Mouse (Mus musculus) urinary bladder, postnatal 4 days (tissue): ENCODE measurements around the gene Hdac4.

Experiments
- DNase-seq, 2 experiments: peaks; one replicate each; pipeline ENCODE4 v3.0.0; 2021 to 2022; ENCODE audit warnings: low spot score in 2 of 2

The Hdac4 gene

DNA sequence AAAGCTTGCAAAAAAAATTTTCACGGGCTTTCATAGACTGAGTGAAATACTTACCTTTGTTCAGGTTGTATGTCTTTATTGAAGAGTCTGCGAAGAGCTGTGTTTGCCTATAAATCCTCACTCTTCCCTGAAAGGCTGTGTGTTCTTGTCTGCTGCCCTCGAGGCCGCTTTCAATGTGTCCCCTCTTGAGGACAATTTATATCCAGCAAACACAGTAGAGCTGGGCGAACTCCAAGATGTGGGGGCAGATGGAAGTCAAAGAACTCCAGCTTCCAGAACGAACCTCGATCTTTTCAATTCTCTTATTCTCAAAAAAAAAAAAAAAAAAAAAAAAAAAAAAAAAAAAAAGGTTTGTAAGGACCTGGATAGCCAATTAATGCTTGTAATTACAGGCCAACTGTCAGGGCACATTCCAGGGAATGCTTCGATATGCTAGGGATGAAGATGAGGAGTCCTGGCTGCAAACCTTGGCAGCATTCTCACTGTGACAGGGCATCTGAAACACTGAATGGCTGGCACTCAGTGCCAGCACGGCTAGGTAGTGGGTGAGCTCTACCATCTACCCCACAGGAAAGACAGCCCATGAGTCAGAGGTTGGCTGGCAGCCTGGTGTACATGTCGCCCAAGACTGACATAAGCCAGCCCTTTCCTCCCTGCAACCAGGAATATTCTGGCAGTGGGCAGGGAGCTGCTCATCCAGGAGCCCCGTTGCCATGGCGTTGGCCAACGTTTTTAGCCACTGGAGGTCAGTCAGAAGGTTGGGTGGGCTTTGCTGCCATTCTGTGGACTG is at the start of gene Hdac4:
TSS of gene Hdac4 (minus strand) at position 340 of the 790 bp plus-strand sequence.
- DNase-seq: no peak

DNA sequence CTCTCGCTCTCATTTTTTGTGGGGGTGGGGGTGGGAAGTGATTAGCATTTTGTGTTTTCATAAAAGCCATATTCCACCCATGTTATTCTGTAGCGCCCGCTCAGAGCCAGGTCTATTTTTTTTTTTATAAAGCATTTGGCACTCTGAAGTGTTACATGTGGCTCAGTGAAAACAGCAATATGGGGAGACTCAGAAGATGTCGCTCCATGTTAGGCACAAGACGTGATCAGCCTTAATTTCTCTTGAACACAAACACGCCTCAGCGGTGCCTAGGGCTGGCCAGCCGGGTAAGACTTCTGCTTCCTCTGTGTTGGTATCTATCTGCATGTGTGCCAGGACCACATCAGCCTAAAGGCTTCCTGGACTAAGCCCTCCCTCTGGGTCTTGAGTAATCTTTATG is 48.0 kb upstream of the Hdac4 start:
- no peak for DNase-seq

DNA sequence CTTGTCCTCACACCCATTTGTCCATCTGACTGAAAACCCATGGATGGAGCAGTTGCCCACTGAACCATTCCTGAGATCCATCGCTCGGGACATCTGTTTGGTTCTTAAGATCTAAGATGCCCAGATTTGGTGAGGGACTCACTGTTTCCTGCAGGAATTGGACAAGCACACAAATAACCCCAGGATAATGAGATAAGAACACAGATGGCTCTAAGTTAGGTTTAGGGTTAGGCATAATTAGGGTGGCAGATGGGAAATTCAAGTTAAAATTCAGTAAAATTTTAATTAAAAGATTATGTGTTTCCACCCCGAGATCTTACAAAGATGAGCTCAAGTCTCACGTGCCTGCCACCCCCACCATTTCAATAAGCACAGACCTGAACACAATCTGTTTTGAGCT is 44.6 kb upstream of the Hdac4 start:
- no peak for DNase-seq

DNA sequence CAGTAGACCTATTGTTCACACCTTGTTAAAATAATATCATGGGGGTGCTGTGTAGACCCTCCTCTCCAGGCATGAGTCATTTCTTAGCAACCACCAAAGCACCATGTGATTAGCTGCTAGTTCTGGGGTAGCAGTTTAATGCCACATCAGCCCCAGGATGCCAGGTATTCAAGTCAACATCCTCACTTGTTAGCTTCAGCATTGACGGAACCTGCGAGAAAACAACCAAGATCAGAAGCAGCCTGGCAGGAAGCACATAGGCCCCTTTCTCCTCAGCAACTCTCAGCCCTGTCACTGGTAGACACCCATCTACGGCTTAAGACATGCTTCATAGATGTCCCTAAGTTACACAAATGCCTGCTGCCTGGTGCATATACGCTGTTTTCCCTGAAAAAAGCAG is 40.1 kb upstream of the Hdac4 start:
- no peak for DNase-seq

DNA sequence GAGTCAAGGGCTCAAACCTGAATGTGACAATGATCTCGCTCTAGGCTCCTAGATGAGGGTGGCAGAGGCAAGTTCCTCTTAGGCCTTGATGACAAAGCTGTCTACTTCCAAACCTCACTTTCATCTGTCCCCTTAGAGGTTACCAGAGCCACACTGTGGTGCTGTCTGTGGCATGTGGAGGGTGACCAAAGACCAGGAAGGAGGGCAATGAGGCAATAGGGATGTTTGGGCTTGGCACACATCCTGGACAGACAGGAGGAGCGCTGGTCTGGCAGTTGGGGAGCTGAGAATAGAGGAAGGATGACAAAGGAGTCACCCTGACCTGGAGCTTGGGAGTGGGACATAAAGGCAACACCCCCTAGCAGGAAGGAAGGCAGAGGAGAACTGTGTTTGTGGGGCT is 29.8 kb upstream of the Hdac4 start:
- no peak for DNase-seq

DNA sequence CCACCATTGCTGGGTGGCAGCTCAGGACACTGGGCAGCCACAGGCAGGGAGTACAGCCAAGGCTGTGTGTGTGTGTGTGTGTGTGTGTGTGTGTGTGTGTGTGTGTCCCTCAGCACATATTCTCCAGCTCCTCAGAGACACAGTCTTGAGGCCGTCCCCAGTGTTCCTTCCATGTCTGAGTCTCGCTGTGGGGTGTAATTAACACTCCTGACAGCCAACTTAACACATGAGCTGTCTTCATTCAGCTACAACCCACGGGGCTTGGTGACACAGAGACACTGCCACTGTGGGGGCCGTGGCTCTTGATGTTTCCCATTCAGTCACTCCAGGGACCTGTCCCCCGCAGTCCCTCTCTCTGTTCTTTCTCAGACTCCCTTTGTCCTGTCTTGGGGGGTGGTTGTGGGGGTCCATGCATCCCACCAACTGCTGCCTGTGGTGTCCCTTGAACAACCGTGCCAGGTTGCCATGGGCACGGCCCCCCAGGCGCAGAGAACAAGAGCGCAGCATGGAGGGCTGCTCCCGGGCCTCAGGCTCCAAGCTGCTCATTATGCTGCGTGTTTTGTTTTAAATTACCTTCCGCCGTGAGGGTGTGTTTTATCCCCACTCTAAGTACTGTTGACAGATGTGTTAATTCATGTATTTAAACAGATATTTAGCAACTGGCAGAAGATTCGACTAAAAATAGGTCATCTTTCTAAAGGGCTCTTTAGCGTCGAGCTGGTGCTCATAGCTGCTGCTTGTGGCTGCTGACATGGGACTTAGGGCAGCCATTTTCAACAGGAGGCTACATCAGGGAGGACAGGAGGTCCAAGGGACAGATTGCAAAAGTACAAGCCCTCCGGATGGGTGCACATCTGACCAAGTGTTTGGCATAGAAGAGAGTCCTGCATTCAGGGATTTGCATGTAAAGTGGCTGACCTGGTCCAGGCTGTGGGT is 28.7 kb upstream of the Hdac4 start:
- no peak for DNase-seq

DNA sequence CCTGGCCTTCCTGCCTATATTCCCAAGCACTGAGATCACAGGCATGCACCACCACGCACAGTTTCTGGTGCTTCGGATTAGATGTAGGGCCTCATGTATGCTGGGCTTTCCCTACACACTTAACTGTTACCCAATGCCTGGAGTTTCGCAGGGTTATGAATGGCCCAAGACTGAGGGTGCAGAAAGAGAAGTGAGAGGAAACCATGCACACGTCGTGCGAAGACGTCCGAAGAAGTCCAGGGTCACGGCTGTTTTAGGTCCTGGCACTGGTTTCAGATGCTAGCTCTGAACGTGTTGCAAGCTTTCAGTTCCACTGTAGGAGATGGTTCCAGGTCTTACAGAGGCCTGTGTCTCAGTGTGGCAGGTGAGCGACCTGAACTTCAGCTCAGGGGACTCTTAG is 21.2 kb upstream of the Hdac4 start:
- DNase-seq: no peak

DNA sequence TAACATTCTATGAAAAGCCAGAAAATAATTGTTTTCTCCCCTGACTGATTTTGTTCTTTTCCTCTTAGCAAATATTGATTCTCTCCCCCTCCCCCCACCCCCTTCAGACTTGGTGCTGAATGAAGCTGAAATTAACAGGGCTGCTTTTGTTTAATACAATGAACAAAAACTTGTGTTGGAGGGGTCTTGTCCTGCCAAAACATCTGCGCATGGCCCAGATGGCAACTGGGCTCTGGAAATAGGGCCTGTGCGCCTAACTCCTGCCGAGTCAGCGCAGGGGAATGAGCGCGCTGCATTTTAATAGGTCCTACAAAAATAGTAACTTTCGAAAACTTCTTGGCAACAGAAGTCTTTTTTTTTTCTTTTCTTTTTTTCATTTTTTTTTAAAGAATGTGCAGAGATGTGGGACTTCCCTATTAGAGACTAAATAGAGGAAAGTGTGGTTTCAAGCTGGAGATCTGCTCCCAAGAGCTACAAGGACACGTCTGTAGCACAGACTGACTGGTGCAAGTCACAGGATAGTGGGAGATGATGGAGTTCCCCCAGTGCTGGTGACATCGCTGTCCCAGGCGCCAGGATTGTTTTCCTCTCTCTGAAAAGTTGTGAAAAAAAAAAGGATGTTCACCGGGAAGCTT is 20.6 kb upstream of the Hdac4 start:
- DNase-seq: no peak

DNA sequence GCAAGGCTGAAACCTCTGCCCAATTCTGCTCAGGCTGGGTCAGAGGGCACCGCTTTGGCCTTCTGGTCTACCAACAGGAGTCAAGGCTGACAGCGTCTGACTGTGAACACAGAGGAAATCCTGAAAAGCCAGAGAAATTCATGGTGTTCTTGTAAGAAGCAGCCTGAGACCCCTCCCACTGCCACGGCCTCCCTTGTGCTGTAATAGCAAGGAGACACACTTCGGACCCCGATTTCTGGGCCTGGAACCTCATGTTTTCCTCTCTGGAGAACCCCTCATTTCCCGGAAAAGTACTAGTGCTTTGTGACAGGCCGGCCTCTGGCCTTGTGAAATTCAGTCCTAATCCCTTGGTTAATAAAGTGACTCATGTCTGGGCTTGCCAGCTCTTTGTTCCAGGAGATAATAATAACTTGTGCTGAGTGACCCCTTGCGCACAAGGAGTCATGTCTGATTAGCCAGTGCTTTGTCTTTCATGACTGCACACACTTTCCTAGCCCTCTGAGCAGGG is 19.7 kb upstream of the Hdac4 start:
- no peak for DNase-seq

DNA sequence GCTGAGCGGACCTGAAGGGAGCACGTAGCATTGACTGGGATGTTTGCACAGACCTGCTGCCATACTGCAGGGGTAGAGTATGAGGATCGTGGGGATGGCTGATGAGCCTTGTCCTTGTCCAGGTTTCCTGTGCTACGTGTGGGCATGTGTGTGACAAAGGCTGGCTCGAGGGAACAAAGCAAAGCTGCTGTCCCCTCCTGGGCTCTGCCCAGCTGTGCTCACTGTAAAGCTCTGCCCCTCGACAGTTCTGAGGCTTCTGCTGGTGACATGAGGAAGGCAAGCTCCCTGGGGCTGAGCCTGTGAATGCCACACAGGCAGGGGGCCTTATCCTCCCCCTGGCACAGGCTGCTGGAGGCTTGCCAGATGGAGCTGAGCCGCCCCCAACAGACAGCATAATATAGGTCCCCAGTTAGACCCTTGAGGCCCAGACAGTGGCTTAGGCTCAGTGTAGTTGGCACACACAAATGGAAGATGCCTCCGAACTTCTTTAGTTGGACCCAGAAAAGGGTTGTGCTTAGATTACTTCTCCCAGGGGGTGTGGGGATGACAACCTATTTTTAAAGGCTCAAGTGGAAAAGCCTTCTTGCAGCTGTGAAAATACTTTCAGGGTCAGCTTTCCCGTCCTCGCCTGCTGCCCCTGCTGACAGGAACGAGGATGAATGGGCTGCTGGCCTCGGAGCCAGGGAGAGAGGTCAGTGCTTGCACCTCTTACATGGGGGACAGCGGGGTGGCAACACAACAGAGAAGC is 16.7 kb upstream of the Hdac4 start:
- no peak for DNase-seq

DNA sequence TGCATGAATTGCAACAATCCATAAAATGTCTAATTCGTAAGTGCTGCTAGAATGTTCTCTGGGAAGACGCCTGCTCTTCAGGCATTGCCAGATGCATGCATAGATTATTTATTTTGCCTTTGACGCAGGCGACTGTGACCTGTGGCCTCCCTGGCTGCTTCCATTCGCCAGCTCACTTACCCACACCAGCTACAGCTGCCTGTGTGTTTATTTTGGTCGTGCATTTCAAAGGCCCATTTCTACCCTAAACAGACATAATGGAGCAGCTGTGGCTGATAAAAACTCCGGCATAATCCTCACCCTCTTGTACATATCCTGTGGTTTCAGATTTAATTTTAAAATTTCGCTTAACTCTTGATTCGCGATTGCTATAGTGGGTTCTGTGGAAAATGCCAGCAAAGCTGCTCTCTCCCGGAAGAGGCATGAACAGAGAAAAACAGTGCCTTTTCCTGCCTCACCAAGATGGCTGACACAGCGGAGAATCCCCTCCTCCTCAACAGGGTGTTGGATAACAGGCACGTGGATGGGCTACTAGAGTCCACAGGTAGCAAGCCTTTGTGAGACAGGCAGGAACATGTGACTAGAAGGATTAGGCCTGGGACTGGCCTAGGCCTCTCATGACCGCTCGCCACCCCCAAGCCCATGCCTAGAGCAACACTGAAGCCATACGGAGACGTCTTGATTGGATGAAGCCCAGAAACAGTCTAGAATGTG is 7.3 kb upstream of the Hdac4 start:
- no peak for DNase-seq

DNA sequence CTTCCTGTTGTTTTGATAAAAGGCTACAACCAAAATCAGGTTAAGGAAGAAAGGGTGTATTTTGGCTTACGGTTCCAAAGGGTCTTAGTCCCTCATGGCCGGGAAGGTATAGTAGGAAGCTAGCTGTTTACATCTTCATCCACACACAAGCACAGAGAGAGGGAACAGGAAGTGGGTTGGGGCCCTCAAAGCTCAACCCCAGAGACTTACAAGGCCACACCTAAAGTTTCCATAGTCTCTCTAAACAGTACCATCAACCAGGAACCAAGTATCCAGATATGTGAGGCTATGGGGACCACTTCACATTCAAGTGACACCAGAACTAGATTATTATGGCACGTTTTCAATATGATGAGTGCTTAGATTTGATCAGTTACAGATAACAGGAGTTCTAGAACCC is 5.0 kb downstream of the Hdac4 start:
- no peak for DNase-seq

DNA sequence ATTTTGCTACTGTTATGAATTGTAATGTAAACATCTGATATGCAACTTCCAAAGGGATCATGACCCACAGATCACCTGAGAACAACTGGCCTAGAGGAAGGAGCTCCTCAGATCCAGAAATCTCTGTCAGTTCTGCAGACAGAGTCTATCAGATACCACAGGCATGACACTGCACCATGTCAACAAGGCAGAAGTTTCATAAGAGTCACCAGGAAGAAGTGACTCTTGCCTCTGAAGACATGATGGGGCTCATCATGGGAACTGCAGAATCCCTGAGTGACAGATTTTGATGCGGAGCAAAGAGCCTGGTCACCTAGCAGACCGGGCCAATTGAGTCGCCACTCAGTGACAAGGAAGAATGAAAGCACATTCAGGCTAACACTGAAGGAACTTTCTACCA is 8.4 kb downstream of the Hdac4 start:
- DNase-seq: no peak

DNA sequence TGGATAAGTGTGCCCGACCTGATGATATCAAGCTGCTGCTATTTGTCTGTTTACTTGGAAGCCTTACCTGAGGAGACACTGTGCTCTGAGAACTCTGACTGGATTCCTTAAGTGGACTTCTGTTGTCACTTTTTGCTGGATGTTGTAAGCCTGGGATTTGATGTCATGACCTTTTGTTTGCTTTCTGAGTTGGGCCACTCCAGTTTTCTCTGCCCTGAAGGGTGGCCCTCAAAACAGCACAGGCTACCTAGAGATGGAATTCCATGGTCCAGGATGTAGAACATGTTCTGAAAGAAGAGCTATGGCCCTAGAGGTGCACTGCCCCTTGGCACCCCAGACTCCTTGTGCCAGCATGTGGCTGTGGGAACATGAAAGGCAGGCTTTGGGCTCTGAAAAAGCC is 10.9 kb downstream of the Hdac4 start:
- no peak for DNase-seq

DNA sequence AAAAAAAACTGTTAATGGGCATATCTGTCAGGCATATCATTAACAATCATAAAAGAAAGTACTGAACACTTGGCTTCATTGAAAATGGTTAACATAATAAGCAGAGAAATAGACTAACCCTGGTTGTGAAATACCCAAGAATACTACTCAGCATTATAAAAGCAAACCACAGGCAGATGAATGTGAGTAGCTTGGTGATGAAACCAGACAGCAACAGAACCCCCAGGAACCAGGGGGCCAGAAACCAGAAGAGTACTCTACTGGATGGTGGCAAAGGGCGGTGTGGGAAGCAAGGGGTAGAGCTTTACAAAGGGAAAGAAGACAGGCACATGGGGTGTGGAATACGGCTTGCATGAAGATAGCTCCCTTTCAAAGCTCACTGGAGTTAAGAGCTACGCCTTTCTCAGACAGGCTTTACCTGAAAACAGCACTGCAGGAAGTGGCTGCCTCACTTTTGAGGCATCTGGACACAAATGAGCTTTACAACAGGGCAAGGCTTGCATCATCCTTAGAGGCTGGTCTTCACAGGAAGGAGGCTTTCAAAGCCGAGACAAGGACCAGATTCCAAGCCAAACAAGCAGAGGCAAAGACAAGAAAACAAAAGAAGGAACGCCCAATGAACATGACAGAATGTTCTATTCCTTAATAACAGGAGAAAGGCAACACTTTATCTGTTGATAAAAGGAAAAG is 12.3 kb downstream of the Hdac4 start:
- no peak for DNase-seq

DNA sequence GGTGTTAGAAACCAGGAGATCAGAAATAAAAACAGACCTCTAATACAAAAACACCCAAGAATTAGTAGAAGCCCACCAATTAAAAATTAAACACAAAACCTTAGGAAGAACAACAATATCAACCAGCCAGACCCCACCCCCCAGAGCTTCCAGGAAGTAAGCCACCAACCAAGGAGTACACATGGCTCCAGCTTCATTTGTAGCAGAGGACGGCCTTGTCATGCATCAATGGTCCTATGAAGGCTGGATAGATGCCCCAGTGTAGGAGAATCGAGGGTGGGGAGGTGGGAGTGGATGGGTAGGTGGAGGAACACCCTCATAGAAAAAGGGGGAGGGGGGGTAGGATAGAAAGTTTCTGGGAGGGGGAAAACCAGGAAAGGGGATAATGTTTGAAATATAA is 13.5 kb downstream of the Hdac4 start:
- DNase-seq: no peak

DNA sequence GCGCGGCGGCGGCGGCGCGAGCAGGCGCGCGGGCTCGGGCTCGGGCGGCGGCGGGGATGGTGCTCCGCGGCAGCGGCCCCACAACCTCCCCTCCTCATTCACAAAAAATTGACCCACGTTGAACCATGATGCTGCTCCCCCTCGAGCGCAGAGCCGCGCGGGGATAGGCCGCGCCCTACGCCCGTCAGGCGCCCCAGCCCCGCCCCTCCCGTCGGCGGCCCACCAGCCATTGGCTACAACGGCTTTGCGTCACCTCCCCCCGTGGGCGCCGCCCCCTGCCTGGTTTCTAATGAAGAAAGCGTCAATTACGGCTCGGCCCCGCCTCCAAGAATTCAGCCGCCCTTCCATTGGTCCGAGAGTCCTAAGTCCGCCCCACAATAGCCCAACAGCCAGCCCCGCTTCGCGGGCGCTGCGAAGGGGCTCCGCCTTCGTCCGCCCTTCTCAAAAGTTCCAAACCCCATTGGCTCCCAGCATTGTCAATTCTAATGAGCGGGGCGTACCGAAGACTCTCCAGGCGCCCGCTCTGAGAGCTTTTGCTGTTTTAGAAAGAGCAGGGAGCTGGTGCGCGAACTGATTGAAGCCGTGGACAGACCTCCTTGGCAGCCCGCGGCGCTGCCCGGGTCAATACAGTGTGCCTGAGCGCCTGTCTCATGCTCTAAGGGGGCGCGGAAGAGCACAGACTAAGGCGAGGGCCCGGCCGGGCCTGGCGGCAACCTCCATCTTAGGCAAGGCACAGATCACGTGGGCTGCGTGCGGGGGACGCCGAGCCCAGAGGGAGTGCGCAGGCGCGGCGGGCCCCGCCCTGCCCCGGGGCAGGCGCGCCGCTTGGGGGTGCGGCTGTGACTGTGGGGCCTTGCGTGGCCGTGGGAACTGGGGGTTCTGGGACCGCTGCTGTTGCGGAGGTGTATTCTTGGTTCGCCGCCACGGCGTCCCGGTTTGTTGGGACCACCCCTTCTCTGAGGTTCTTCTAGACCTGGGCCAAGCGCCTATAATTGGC is 15.1 kb downstream of the Hdac4 start:
- peak; percentile 100 for DNase-seq

DNA sequence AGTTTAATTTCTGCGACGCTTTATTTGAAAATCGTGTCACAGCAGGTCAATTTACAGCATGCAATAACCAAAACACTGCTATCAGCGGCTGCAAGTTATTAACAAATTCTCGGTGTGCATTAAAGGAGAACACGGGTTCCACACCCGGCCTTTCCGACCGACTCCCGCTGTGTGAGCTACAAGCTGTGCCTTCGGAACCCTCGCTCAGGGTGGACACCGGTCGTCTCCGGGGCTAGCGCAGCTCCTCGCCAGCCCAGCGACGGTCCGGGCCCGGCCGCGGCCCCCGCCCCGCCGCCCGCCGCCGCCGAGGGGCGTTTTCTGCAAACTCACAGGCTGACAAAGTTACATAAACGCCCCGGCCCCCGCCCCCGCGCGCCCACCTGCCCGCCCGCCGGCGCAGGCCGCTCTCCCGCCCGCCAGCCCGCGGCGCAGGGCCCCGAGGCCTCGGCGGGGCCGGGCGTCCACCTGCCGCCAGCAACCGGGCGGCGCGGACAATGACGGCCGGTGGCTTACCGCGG is 16.0 kb downstream of the Hdac4 start:
- peak; percentile 49 to 63 for DNase-seq

DNA sequence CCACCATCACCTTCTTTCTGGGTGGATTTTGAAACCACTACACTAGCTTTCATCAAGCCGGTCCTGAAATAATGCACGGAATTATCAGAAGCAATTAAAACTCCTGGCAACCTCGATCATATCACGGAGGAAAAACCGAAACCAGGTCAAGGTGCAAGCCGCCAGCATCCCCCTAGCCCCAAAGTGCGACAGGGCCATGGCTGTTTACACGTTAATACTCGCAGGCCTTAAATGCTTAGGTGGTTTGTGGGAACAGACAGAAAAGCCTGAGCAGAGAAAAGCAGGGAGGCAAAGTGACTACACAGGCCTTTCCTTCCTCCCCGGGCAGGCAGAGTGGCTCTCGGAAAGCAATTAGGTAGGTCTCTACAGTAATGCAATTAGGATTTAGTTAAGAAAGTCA is 16.4 kb downstream of the Hdac4 start:
- no peak for DNase-seq
